Comparison of ENCODE assay signal across 9 mouse cellular contexts in the genomic region with DNA sequence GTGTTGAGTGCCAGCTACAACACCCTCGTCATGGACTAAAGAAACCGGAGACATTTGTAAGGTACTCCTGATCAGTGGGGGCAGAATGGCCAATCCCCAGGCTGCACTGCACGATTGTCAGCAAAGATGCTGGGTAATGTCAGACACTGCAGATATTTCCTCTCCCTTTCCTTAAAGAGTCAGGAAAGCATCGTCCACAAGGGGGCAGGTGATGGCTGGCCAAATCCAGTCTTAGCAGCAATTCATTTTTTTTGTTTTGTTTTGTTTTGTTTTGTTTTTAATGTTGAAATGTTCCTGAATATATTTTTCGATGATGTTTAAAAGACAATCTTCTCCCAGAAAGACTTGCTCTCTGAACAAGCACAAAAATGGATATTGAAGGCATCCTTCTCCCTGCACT. TPM values are rescaled to one million over a fixed set of nuclear protein-coding genes. Genes with fewer than 3 reads are reported as not detected.
DNase-seq lines count a peak whose midpoint lies in the region; ATAC-seq and TF ChIP-seq lines count a peak whose summit lies in the region.
"Had no signal": no experiment of that assay in that cellular context is flagged by ENCODE, and none has a peak within 500 bp of the region (broad histone marks: within the 10 kb centered on the region; RNA-seq: fewer than 3 reads in every experiment).

No protein-coding gene starts in this region.

- no peak for ATAC-seq in heart, embryonic 12.5 days (ENCODE audit: insufficient number of reproducible peaks, low FRiP score)

- no peaks in the 10 kb centered on the region for H3K9me3 ChIP-seq in heart, embryonic 12.5 days (replicated peaks)
- no peaks in the 10 kb centered on the region for H3K9me3 ChIP-seq in heart, embryonic 10.5 days
- H3K9me3 ChIP-seq: liver, embryonic 15.5 days had no signal

- no peak overlapping the region for H3K4me3 ChIP-seq in heart, embryonic 12.5 days
- H3K4me3 ChIP-seq in cortical plate, adult 2 months (ENCODE audit: insufficient read depth, low read length) = no peak overlapping the region
- H3K4me3 ChIP-seq in heart, embryonic 10.5 days = no peak overlapping the region
- H3K4me3 ChIP-seq: liver, embryonic 15.5 days had no signal

- no peak for TF ChIP-seq POLR2A in cortical plate, adult 2 months (IDR thresholded peaks at IDR 0.05; ENCODE audit: extremely low read depth, insufficient read depth, low read length)

- no peak overlapping the region for H3K27ac ChIP-seq in heart, embryonic 12.5 days (ENCODE audit: poor library complexity, severe bottlenecking)
- H3K27ac ChIP-seq in cortical plate, adult 2 months (ENCODE audit: insufficient read depth, low read length) = no peak overlapping the region
- no peak overlapping the region for H3K27ac ChIP-seq in heart, embryonic 10.5 days
- H3K27ac ChIP-seq: liver, embryonic 15.5 days had no signal

- DNase-seq in heart, postnatal 4 days = peak; percentile 52
- DNase-seq in right cerebral cortex, postnatal 14 days = peak; percentile 46
- no peak for DNase-seq in right cerebral cortex, adult 2 months (ENCODE audit: low spot score in 2 of 2)
- peak; percentile 25 for DNase-seq in thymus, postnatal 25 days
- DNase-seq in gastrocnemius, adult 18-20 months (ENCODE audit: low spot score) = no peak
- DNase-seq in heart, embryonic 10.5 days (ENCODE audit: low spot score) = no peak

- peak; percentile 48; the same call in 1 of the 2 replicates for TF ChIP-seq CTCF in cortical plate, adult 2 months (IDR thresholded peaks at IDR 0.05; ENCODE audit: extremely low read depth, insufficient read depth, low read length)

- WGBS in heart, embryonic 12.5 days = 37% methylated on average over 5 of the region's 5 CpGs
- WGBS in heart, embryonic 10.5 days = 35% methylated on average over 5 of the region's 5 CpGs

- no peak overlapping the region for H3K9ac ChIP-seq in heart, embryonic 12.5 days
- H3K9ac ChIP-seq: liver, embryonic 15.5 days had no signal

- no peak overlapping the region for H3K4me2 ChIP-seq in heart, embryonic 12.5 days
- H3K4me2 ChIP-seq: liver, embryonic 15.5 days had no signal

- H3K36me3 ChIP-seq in heart, embryonic 12.5 days = no peaks in the 10 kb centered on the region
- no peaks in the 10 kb centered on the region for H3K36me3 ChIP-seq in heart, embryonic 10.5 days
- H3K36me3 ChIP-seq: liver, embryonic 15.5 days had no signal

- H3K4me1 ChIP-seq in heart, embryonic 12.5 days (replicated peaks) = peaks cover 10% of the 10 kb centered on the region
- no peaks in the 10 kb centered on the region; the same call in 1 of the 2 replicates for H3K4me1 ChIP-seq in cortical plate, adult 2 months (ENCODE audit: control insufficient read depth, insufficient read depth, low read length)
- no peaks in the 10 kb centered on the region for H3K4me1 ChIP-seq in heart, embryonic 10.5 days

- no peaks in the 10 kb centered on the region for H3K27me3 ChIP-seq in heart, embryonic 12.5 days (replicated peaks)
- no peaks in the 10 kb centered on the region for H3K27me3 ChIP-seq in heart, embryonic 10.5 days (ENCODE audit: insufficient read depth, poor library complexity, severe bottlenecking)
- H3K27me3 ChIP-seq: liver, embryonic 15.5 days had no signal

RNA-seq across cellular contexts. Expression of a gene that starts 15.9 kb away (rescaled TPM):
- total RNA-seq in heart, postnatal 4 days (2021) = 100 to 1,000 TPM; 850 to 928 TPM
- 989 and 1,024 TPM in 2 replicates for polyA plus RNA-seq in heart, embryonic 12.5 days (2016; fragmentation: Nextera tagmentation; extraction: Ambion mirVana)
- polyA plus RNA-seq in cortical plate, adult 2 months (2012; rRNA removed) = 418 and 428 TPM in 2 replicates
- 10 to 100 TPM; 58.6 to 65.0 TPM for total RNA-seq in gastrocnemius, adult 18-20 months (2021)
- 1,068 and 1,241 TPM in 2 replicates for polyA plus RNA-seq in heart, embryonic 10.5 days (2016; fragmentation: Nextera tagmentation; extraction: Ambion mirVana)

Comparison
In these comparisons a context has a peak if more than half of its experiments do, and no peak if none do; other contexts are left out.
1. DNase-seq: peak in heart, postnatal 4 days (single experiment), right cerebral cortex, postnatal 14 days (single experiment) and thymus, postnatal 25 days (single experiment); none in right cerebral cortex, adult 2 months (0 of 2), gastrocnemius, adult 18-20 months (single experiment) and heart, embryonic 10.5 days (single experiment).